Mouse (Mus musculus) layer of hippocampus, adult 9-11 months (tissue): ENCODE results near the gene Cdh26.

ENCODE experiments used
- DNase-seq: peaks from one replicate; pipeline ENCODE4 v3.0.0; 2022

Gene Cdh26

GRCm38 (mm10) chr2:178513043-178513442 lies 82.7 kb downstream of the Cdh26 start:
- DNase-seq: no peak

- peak; percentile 23 for DNase-seq
Measured at GRCm38 (mm10) chr2:178513636-178514071, 83.3 kb downstream of the Cdh26 start.

- DNase-seq: no peak
Measured at GRCm38 (mm10) chr2:178516421-178516820, 86.1 kb downstream of the Cdh26 start.

- no peak for DNase-seq
Measured at GRCm38 (mm10) chr2:178516941-178517340, 86.6 kb downstream of the Cdh26 start.

GRCm38 (mm10) chr2:178519321-178519720 lies 89.0 kb downstream of the Cdh26 start:
- DNase-seq: no peak

DNA sequence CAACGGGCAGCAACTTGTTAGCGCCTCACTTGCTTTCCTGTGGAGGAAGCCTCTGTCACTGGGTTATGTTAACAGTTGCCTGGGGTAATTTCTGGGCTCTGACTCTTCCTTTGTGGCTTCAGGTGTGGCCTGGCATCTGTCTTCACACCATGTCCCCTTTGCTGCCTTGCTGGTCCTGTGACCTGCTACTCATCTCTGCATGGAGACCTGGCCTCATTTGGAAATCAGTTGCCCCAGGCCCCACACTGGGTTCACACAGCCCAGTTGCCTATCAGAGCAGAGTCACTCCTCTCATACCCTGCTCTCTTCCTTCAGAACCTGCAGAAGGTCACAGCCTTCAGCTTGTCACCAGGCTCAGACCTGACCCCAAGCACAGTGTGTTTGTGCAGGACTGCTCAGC lies 89.9 kb downstream of the Cdh26 start:
- no peak for DNase-seq

- no peak for DNase-seq
Measured at GRCm38 (mm10) chr2:178522331-178522730, 92.0 kb downstream of the Cdh26 start.

DNA sequence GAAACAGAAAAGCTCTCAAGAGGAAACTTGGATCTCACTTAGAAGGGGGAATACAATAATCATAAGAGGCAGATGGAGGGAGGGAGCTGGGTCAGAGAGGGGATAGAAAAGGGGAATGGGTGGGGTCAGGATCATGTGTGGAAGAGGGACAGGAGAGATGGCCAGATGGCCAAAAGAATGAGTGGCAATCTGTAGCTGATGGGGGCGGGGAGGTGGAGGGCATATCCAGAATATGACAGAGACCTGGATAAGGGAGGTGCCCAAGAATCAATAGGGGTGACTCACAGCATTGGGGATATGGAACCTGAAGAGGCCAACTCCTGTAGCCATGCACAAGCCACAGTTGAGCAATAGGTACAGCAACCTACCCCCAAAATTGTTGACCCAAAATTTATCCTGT lies 92.5 kb downstream of the Cdh26 start:
- DNase-seq: no peak

DNA sequence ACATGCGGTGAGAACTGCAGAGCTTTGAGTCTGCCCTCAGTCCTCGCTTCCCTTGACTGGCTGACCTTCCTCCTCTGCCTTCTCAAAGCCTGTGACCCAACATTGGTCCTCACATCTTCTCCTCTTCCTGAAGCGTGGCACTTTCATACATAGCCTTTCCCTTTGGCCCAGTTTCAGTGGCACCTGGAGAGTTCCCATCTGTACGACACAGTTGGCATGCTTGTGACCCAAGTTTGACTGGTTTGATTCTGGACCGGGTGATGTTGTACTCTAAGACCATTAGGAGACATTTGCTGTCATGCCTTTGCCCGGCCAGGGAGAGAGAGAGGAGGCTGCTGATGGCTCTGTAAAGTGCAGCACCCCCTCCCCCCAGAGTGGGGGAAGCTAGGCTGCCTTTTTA lies 96.4 kb downstream of the Cdh26 start:
- no peak for DNase-seq

DNA sequence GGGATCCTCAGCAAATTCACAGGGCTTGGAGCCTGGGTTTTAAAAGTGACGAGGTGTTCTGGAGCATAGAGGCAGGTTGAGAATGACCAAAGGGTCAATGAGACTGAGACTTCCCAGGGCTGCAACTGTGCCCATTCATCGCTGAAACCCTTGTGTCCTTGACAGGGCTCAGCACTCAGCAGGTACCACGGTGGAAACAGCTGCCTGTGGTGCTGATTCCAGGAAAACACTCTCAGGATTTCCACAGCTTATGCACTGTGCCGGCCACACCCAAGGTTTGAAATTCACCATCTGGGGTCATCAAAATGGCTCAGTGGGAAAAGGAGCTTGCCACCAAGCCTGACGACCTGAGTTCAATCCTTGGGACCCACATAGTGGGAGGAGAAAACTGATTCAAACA lies 100.9 kb downstream of the Cdh26 start:
- DNase-seq: no peak

DNA sequence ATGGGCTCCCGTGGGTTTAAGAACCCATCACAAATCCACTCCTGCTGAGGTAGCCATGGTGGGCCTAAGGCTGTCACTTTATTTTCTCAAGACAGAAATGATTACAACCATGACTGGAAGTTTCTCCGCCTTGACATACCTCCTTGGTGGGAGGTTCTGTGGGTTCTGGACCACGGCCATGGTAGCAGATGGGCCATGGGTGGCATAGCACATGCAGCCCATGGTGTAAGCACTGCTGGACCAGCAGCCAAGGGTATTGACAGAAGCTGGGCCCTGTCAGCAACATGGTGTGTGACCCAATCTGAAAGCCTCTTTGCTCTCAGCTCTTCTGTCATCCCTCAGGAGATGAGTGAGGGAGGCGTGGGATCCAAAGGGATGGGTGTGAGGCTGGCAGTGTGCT lies 106.2 kb downstream of the Cdh26 start:
- DNase-seq: no peak
